10 mouse cellular contexts compared by ENCODE assay signal in the genomic region with DNA sequence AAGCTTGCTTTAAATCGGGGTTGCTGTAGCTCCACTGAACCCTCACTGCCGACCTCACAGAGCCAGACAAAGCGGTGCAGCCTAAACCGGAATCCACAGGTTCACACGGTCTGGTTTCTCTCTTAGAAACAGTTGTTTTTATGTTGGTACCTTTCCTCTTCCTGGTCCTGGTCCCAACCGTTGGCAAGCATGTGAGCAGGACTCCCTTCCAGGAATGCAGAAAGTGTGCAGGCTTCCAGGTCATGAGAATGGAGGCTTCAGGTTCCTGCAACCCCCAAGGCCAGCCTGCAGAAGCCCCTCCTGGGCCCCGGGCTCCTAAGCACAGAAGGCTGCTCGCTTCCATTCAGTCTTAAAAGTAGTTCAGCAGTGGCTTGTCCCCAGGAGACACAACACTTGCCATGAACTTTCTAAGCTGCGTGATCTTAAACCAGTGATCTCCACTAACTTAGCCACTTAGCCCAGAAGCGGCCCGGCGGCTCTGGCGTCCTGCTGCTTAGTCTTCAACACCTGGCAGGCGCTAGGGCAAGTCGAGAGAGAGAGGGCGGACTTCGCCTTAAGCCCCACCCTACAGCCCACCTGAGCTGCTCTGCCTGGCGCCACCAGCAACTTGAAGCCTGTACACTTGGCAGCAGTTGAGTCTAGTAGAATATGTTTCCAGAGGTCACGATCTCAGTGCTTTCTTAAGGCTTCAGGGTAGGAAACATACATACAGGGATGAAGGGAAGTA. TPM values are rescaled to one million over a fixed set of nuclear protein-coding genes. Genes with fewer than 3 reads are reported as not detected.
DNase-seq lines count a peak whose midpoint lies in the region; TF ChIP-seq lines count a peak whose summit lies in the region.
"Had no signal": no experiment of that assay in that cellular context is flagged by ENCODE, and none has a peak within 500 bp of the region (broad histone marks: within the 10 kb centered on the region; RNA-seq: fewer than 3 reads in every experiment).

No protein-coding gene starts in this region.

- TF ChIP-seq POLR2A in kidney, adult 2 months (IDR thresholded peaks at IDR 0.05; ENCODE audit: low read depth, low read length), result no peak

- no peaks in the 10 kb centered on the region for H3K36me3 ChIP-seq in kidney, adult 2 months (ENCODE audit: control insufficient read depth, insufficient read depth, low read length)

- H3K27me3 ChIP-seq in kidney, adult 2 months (replicated peaks; ENCODE audit: control insufficient read depth, insufficient read depth, low read length), result no peaks in the 10 kb centered on the region
- H3K27me3 ChIP-seq: liver, embryonic 15.5 days; Patski had no signal

- WGBS in kidney, adult 2 months, result 40% methylated on average over 19 of the region's 19 CpGs

- TF ChIP-seq CTCF in left cerebral cortex, adult 2 months (IDR thresholded peaks at IDR 0.05), result no peak
- TF ChIP-seq CTCF in kidney, adult 2 months (conservative IDR thresholded peaks at IDR 0.05; ENCODE audit: insufficient read depth, insufficient read length, low read depth, low read length), result no peak

- no peak for DNase-seq in left cerebral cortex, adult 2 months (ENCODE audit: extremely low spot score in 1 of 2, low spot score in 2 of 2)
- no peak for DNase-seq in left cerebral cortex, postnatal 4 days
- peak; percentile 62 for DNase-seq in adipocyte (ENCODE audit: low spot score)
- peak; percentile 63 for DNase-seq in kidney, adult 2 months
- peak; percentile 20 for DNase-seq in lung, postnatal 14 days
- no peak for DNase-seq in adrenal gland, postnatal 10 days
- DNase-seq in testis, postnatal 10 days (ENCODE audit: low spot score), result no peak
- DNase-seq: embryo, embryonic 11 days had no signal

- intact Hi-C loops in left cerebral cortex, adult 2 months (cut with DNase I), result no loop called here
- intact Hi-C loops in left cerebral cortex, postnatal 4 days (cut with DNase I), result no loop called here

- H3K4me1 ChIP-seq in kidney, adult 2 months (ENCODE audit: control insufficient read depth, insufficient read depth, low read length), result peaks cover 29% of the 10 kb centered on the region

- H3K27ac ChIP-seq in left cerebral cortex, adult 2 months, result peak overlapping the region; percentile 32; the same call in 1 of the 2 replicates
- peak overlapping the region; percentile 24 for H3K27ac ChIP-seq in kidney, adult 2 months (ENCODE audit: insufficient read depth, low read depth, low read length)
- H3K27ac ChIP-seq: liver, embryonic 15.5 days had no signal

- no peak overlapping the region for H3K4me3 ChIP-seq in left cerebral cortex, adult 2 months
- no peak overlapping the region for H3K4me3 ChIP-seq in kidney, adult 2 months (ENCODE audit: insufficient read depth, low read depth, low read length)
- H3K4me3 ChIP-seq: liver, embryonic 15.5 days had no signal

RNA-seq across cellular contexts. Expression of a gene that starts 17.1 kb away (rescaled TPM):
- total RNA-seq in left cerebral cortex, adult 2 months (2021), result 1 to 10 TPM; 3.0 to 3.8 TPM
- total RNA-seq in left cerebral cortex, postnatal 4 days (2021), result 1 to 10 TPM; 2.3 to 2.5 TPM
- 1.5 and 2.2 TPM in 2 replicates for polyA plus RNA-seq in kidney, adult 2 months (2012; rRNA removed)
- total RNA-seq in adrenal gland, postnatal 10 days (2021), result 1 to 10 TPM; 2.8 to 2.9 TPM

RNA-seq across cellular contexts. Expression of a gene that starts 17.3 kb away (rescaled TPM):
- total RNA-seq in left cerebral cortex, adult 2 months (2021), result 10 to 100 TPM; 30.9 to 32.9 TPM
- 10 to 100 TPM; 47.1 to 50.1 TPM for total RNA-seq in left cerebral cortex, postnatal 4 days (2021)
- 18.4 and 19.8 TPM in 2 replicates for polyA plus RNA-seq in kidney, adult 2 months (2012; rRNA removed)
- total RNA-seq in adrenal gland, postnatal 10 days (2021), result 10 to 100 TPM; 19.4 to 23.0 TPM

Comparison
In these comparisons a context has a peak if more than half of its experiments do, and no peak if none do; other contexts are left out.
1. DNase-seq: peak in adipocyte (single experiment), kidney, adult 2 months (single experiment) and lung, postnatal 14 days (single experiment); none in left cerebral cortex, adult 2 months (0 of 2), left cerebral cortex, postnatal 4 days (single experiment), adrenal gland, postnatal 10 days (single experiment) and testis, postnatal 10 days (single experiment).